ENCODE assay signal across 20 mouse cellular contexts in the genomic region with DNA sequence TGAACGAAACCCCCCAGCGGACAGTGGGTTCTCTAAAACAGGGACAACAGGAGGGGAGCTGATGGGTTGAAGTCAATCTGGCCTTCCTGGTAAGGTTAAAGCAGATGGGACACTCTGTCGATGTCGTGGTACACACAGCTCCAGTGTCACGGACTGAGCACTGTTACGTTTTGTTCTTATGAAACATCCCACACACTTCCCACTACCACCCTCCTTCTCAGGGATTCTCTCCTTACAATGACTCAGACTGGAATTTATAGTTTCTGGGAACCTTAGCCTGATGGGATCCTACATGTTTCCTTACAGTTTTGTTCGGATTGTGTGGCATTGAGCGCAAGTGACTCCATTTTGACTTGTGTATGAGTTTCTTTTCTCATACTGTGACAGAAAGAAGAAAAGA. TPM values are rescaled to one million over a fixed set of nuclear protein-coding genes. Genes with fewer than 3 reads are reported as not detected.
"Had no signal": no experiment of that assay in that cellular context is flagged by ENCODE, and none has a peak within 500 bp of the region (broad histone marks: within the 10 kb centered on the region; RNA-seq: fewer than 3 reads in every experiment).

No protein-coding gene starts in this region.

- H3K27ac ChIP-seq: lung, embryonic 15.5 days; macrophage; midbrain, embryonic 13.5 days; midbrain, embryonic 15.5 days; neural tube, embryonic 12.5 days; stomach, embryonic 15.5 days; stomach, postnatal 0 days had no signal

- H3K4me3 ChIP-seq: lung, embryonic 15.5 days; megakaryocyte, embryonic 14.5 days; midbrain, embryonic 13.5 days; midbrain, embryonic 15.5 days; neural tube, embryonic 12.5 days; stomach, embryonic 15.5 days had no signal

- DNase-seq: liver, postnatal 0 days; lung, adult 2 months; lung, postnatal 14 days; lung, postnatal 36 days; right cerebral cortex, postnatal 25 days; thymus, adult 2 months; thymus, postnatal 25 days; thymus, postnatal 4 days had no signal

RNA-seq across cellular contexts. Expression of gene Ldhd, which starts 1.4 kb away (rescaled TPM):
- total RNA-seq: monocyte, adult 5-6 weeks; neutrophil, adult 5-6 weeks had no signal

RNA-seq across cellular contexts. Expression of gene Ctrb1, which starts 59.2 kb away (rescaled TPM):
- total RNA-seq: megakaryocyte progenitor cell, adult 5-6 weeks; midbrain, postnatal 0 days; monocyte, adult 5-6 weeks; neutrophil, adult 5-6 weeks had no signal
